Mouse (Mus musculus): Measurements from ENCODE around the gene Zbtb3. TPM values are rescaled to one million over a fixed set of nuclear protein-coding genes. Genes with fewer than 3 reads are reported as not detected.

The Zbtb3 gene
- polyA plus RNA-seq, 1 experiment from 2014 or later: 3.5 TPM

GRCm38 (mm10) chr19:8842961-8843360 is 40.6 kb downstream of the Zbtb3 start:
- Histone ChIP-seq H3K36me3 (peaks cover 32% of the 10 kb centered on the region), H3K9me3 (replicated peaks) (no peaks in the 10 kb centered on the region), H3K27me3 (no peaks in the 10 kb centered on the region), H3K4me2 (no peak overlapping the region), H3K4me1 (replicated peaks) (peaks cover 31% of the 10 kb centered on the region), H3K4me3 (no peak overlapping the region), H3K9ac (no peak overlapping the region), H3K27ac (no peak overlapping the region)
- WGBS: 82% methylated on average over 6 of the region's 6 CpGs
- ATAC-seq (replicated peaks; ENCODE audit: insufficient number of reproducible peaks, insufficient read depth, low FRiP score, low read depth): no peak

- no peaks in the 10 kb centered on the region for H3K27me3 ChIP-seq
- H3K4me3 ChIP-seq: no peak overlapping the region
- peaks cover 15% of the 10 kb centered on the region for H3K4me1 ChIP-seq (replicated peaks)
- ATAC-seq (replicated peaks; ENCODE audit: insufficient number of reproducible peaks, insufficient read depth, low FRiP score, low read depth): no peak
- peaks cover 37% of the 10 kb centered on the region for H3K36me3 ChIP-seq
- 56% methylated on average over 5 of the region's 5 CpGs for WGBS
- H3K27ac ChIP-seq: no peak overlapping the region
- no peak overlapping the region for H3K4me2 ChIP-seq
- no peaks in the 10 kb centered on the region for H3K9me3 ChIP-seq (replicated peaks)
- H3K9ac ChIP-seq: no peak overlapping the region
These were observed 42.2 kb downstream of the Zbtb3 start for GRCm38 (mm10) chr19:8844371-8845129.

GRCm38 (mm10) chr19:8848356-8848755 is 46.0 kb downstream of the Zbtb3 start:
- Histone ChIP-seq H3K9ac (no peak overlapping the region), H3K27me3 (no peaks in the 10 kb centered on the region), H3K27ac (no peak overlapping the region), H3K4me3 (no peak overlapping the region), H3K9me3 (replicated peaks) (no peaks in the 10 kb centered on the region), H3K36me3 (peaks cover 27% of the 10 kb centered on the region), H3K4me1 (replicated peaks) (peaks cover 13% of the 10 kb centered on the region), H3K4me2 (no peak overlapping the region)
- no peak for ATAC-seq (replicated peaks; ENCODE audit: insufficient number of reproducible peaks, insufficient read depth, low FRiP score, low read depth)
- 72% methylated on average over 5 of the region's 5 CpGs for WGBS

GRCm38 (mm10) chr19:8850402-8850901 is 48.1 kb downstream of the Zbtb3 start, which contains the start of gene Lrrn4cl:
Gene Lrrn4cl, plus strand, starts transcription at chr19:8850768.
- Histone ChIP-seq H3K27me3 (no peaks in the 10 kb centered on the region), H3K4me1 (replicated peaks) (peaks cover 13% of the 10 kb centered on the region), H3K36me3 (peaks cover 27% of the 10 kb centered on the region), H3K27ac (peak within 1 kb of the TSS; percentile 53), H3K9me3 (replicated peaks) (no peaks in the 10 kb centered on the region), H3K4me2 (peak within 1 kb of the TSS; percentile 28; the same call in 1 of the 2 replicates), H3K9ac (0 out of 2 replicates have a peak within 1 kb of the TSS, but pooled peaks have one; percentile 7), H3K4me3 (no peak within 1 kb of the TSS)
- peak; percentile 60; the same call in 1 of the 2 replicates for ATAC-seq (replicated peaks; ENCODE audit: insufficient number of reproducible peaks, insufficient read depth, low FRiP score, low read depth)
- WGBS: 21% methylated on average over 7 of the region's 7 CpGs

- no peaks in the 10 kb centered on the region for H3K27me3 ChIP-seq
- no peak overlapping the region for H3K4me2 ChIP-seq
- H3K27ac ChIP-seq: no peak overlapping the region
- H3K9ac ChIP-seq: no peak overlapping the region
- H3K4me3 ChIP-seq: no peak overlapping the region
- ATAC-seq (replicated peaks; ENCODE audit: insufficient number of reproducible peaks, insufficient read depth, low FRiP score, low read depth): no peak
- 48% methylated on average over 7 of the region's 7 CpGs for WGBS
- no peaks in the 10 kb centered on the region for H3K9me3 ChIP-seq (replicated peaks)
- H3K36me3 ChIP-seq: peaks cover 17% of the 10 kb centered on the region
- H3K4me1 ChIP-seq (replicated peaks): peaks cover 13% of the 10 kb centered on the region
These were observed 49.3 kb downstream of the Zbtb3 start for GRCm38 (mm10) chr19:8851639-8852038.

GRCm38 (mm10) chr19:8852236-8852928 is 50.0 kb downstream of the Zbtb3 start:
- WGBS: 51% methylated on average over 10 of the region's 10 CpGs
- H3K27ac ChIP-seq: no peak overlapping the region
- no peak for ATAC-seq (replicated peaks; ENCODE audit: insufficient number of reproducible peaks, insufficient read depth, low FRiP score, low read depth)

GRCm38 (mm10) chr19:8853117-8853516 is 50.8 kb downstream of the Zbtb3 start:
- no peak overlapping the region for H3K4me3 ChIP-seq
- ATAC-seq (replicated peaks; ENCODE audit: insufficient number of reproducible peaks, insufficient read depth, low FRiP score, low read depth): no peak
- no peak overlapping the region for H3K4me2 ChIP-seq
- H3K27me3 ChIP-seq: no peaks in the 10 kb centered on the region
- no peak overlapping the region for H3K27ac ChIP-seq
- H3K9me3 ChIP-seq (replicated peaks): no peaks in the 10 kb centered on the region
- H3K9ac ChIP-seq: no peak overlapping the region
- 75% methylated on average over 3 of the region's 3 CpGs for WGBS
- H3K36me3 ChIP-seq: peaks cover 5% of the 10 kb centered on the region; the same call in 1 of the 2 replicates
- peaks cover 13% of the 10 kb centered on the region for H3K4me1 ChIP-seq (replicated peaks)

More at GRCm38 (mm10) chr19:8852236-8852928, 50.0 kb downstream of the Zbtb3 start:
- Histone ChIP-seq H3K9ac (no peak overlapping the region), H3K4me3 (no peak overlapping the region), H3K9me3 (replicated peaks) (no peaks in the 10 kb centered on the region), H3K27me3 (no peaks in the 10 kb centered on the region), H3K4me2 (no peak overlapping the region), H3K36me3 (peaks cover 9% of the 10 kb centered on the region), H3K4me1 (replicated peaks) (peaks cover 13% of the 10 kb centered on the region)

Other genes with a start within 250 kb of the Zbtb3 start
- gene Slc22a8, start 211.3 kb upstream of the Zbtb3 start, polyA plus RNA-seq (2015; fragmentation: Nextera tagmentation; extraction: Ambion mirVana): 0.08 and 0.10 TPM in 2 replicates
- gene Slc22a6, start 184.5 kb upstream of the Zbtb3 start, polyA plus RNA-seq (2015; fragmentation: Nextera tagmentation; extraction: Ambion mirVana): not detected in 2 replicates
- 0.05 and 0.24 TPM in 2 replicates for gene Chrm1, start 138.8 kb upstream of the Zbtb3 start, polyA plus RNA-seq (2015; fragmentation: Nextera tagmentation; extraction: Ambion mirVana)
- gene Slc3a2, start 79.2 kb upstream of the Zbtb3 start, polyA plus RNA-seq (2015; fragmentation: Nextera tagmentation; extraction: Ambion mirVana): 59.4 and 71.5 TPM in 2 replicates
- gene Wdr74, start 66.7 kb upstream of the Zbtb3 start, polyA plus RNA-seq (2015; fragmentation: Nextera tagmentation; extraction: Ambion mirVana): 42.8 and 59.3 TPM in 2 replicates
- 0.69 and 1.9 TPM in 2 replicates for gene 1700092M07Rik, start 61.8 kb upstream of the Zbtb3 start, polyA plus RNA-seq (2015; fragmentation: Nextera tagmentation; extraction: Ambion mirVana)
- 81.0 and 92.0 TPM in 2 replicates for gene Stx5a, start 61.1 kb upstream of the Zbtb3 start, polyA plus RNA-seq (2015; fragmentation: Nextera tagmentation; extraction: Ambion mirVana)
- gene Nxf1, start 45.5 kb upstream of the Zbtb3 start, polyA plus RNA-seq (2015; fragmentation: Nextera tagmentation; extraction: Ambion mirVana): 100 and 132 TPM in 2 replicates
- gene Tmem223, start 31.6 kb upstream of the Zbtb3 start, polyA plus RNA-seq (2015; fragmentation: Nextera tagmentation; extraction: Ambion mirVana): 154 and 157 TPM in 2 replicates
- gene Tmem179b, start 28.1 kb upstream of the Zbtb3 start, polyA plus RNA-seq (2015; fragmentation: Nextera tagmentation; extraction: Ambion mirVana): 47.6 and 60.3 TPM in 2 replicates
- gene Taf6l, start 16.1 kb upstream of the Zbtb3 start, polyA plus RNA-seq (2015; fragmentation: Nextera tagmentation; extraction: Ambion mirVana): 15.4 and 18.8 TPM in 2 replicates
- gene Polr2g, start 4.0 kb upstream of the Zbtb3 start, polyA plus RNA-seq (2015; fragmentation: Nextera tagmentation; extraction: Ambion mirVana): 118 and 126 TPM in 2 replicates
- gene Ttc9c, start 16.8 kb downstream of the Zbtb3 start, polyA plus RNA-seq (2015; fragmentation: Nextera tagmentation; extraction: Ambion mirVana): 30.9 and 36.2 TPM in 2 replicates
- 2.6 and 3.1 TPM in 2 replicates for gene Hnrnpul2, start 17.5 kb downstream of the Zbtb3 start, polyA plus RNA-seq (2015; fragmentation: Nextera tagmentation; extraction: Ambion mirVana)
- gene AC129217.1, start 27.2 kb downstream of the Zbtb3 start, polyA plus RNA-seq (2015; fragmentation: Nextera tagmentation; extraction: Ambion mirVana): 0.36 TPM in 1 of 2 replicates, not detected in the other
- gene Bscl2, start 34.9 kb downstream of the Zbtb3 start, polyA plus RNA-seq (2015; fragmentation: Nextera tagmentation; extraction: Ambion mirVana): 36.4 and 47.0 TPM in 2 replicates
- gene Gng3, start 36.6 kb downstream of the Zbtb3 start, polyA plus RNA-seq (2015; fragmentation: Nextera tagmentation; extraction: Ambion mirVana): 1.3 and 5.0 TPM in 2 replicates
- 1.8 and 2.4 TPM in 2 replicates for gene Lrrn4cl, start 48.2 kb downstream of the Zbtb3 start, polyA plus RNA-seq (2015; fragmentation: Nextera tagmentation; extraction: Ambion mirVana)
- 120 and 127 TPM in 2 replicates for gene Ubxn1, start 68.9 kb downstream of the Zbtb3 start, polyA plus RNA-seq (2015; fragmentation: Nextera tagmentation; extraction: Ambion mirVana)
- 54.8 and 63.4 TPM in 2 replicates for gene Uqcc3, start 78.4 kb downstream of the Zbtb3 start, polyA plus RNA-seq (2015; fragmentation: Nextera tagmentation; extraction: Ambion mirVana)
- gene Lbhd1, start 81.2 kb downstream of the Zbtb3 start, polyA plus RNA-seq (2015; fragmentation: Nextera tagmentation; extraction: Ambion mirVana): 35.8 and 44.8 TPM in 2 replicates
- gene Gm49403, start 81.4 kb downstream of the Zbtb3 start, polyA plus RNA-seq (2015; fragmentation: Nextera tagmentation; extraction: Ambion mirVana): not detected in 2 replicates
- gene 1810009A15Rik, start 86.3 kb downstream of the Zbtb3 start, polyA plus RNA-seq (2015; fragmentation: Nextera tagmentation; extraction: Ambion mirVana): 44.7 and 51.9 TPM in 2 replicates
- gene Gm49416, start 86.4 kb downstream of the Zbtb3 start, polyA plus RNA-seq (2015; fragmentation: Nextera tagmentation; extraction: Ambion mirVana): not detected in 2 replicates
- gene Ints5, start 90.5 kb downstream of the Zbtb3 start, polyA plus RNA-seq (2015; fragmentation: Nextera tagmentation; extraction: Ambion mirVana): 21.2 and 29.4 TPM in 2 replicates
- 50.0 and 67.9 TPM in 2 replicates for gene Ganab, start 95.5 kb downstream of the Zbtb3 start, polyA plus RNA-seq (2015; fragmentation: Nextera tagmentation; extraction: Ambion mirVana)
- 33.3 and 38.1 TPM in 2 replicates for gene B3gat3, start 117.8 kb downstream of the Zbtb3 start, polyA plus RNA-seq (2015; fragmentation: Nextera tagmentation; extraction: Ambion mirVana)
- 1.9 and 2.3 TPM in 2 replicates for gene Rom1, start 126.8 kb downstream of the Zbtb3 start, polyA plus RNA-seq (2015; fragmentation: Nextera tagmentation; extraction: Ambion mirVana)
- 12.7 and 21.9 TPM in 2 replicates for gene Eml3, start 127.0 kb downstream of the Zbtb3 start, polyA plus RNA-seq (2015; fragmentation: Nextera tagmentation; extraction: Ambion mirVana)
- gene Mta2, start 139.3 kb downstream of the Zbtb3 start, polyA plus RNA-seq (2015; fragmentation: Nextera tagmentation; extraction: Ambion mirVana): 74.2 and 99.5 TPM in 2 replicates
- gene Tut1, start 151.3 kb downstream of the Zbtb3 start, polyA plus RNA-seq (2015; fragmentation: Nextera tagmentation; extraction: Ambion mirVana): 13.7 and 19.4 TPM in 2 replicates
- 216 and 256 TPM in 2 replicates for gene Eef1g, start 164.5 kb downstream of the Zbtb3 start, polyA plus RNA-seq (2015; fragmentation: Nextera tagmentation; extraction: Ambion mirVana)
- 31.4 and 38.4 TPM in 2 replicates for gene Ahnak, start 186.7 kb downstream of the Zbtb3 start, polyA plus RNA-seq (2015; fragmentation: Nextera tagmentation; extraction: Ambion mirVana)

Data from heart, embryonic 15.5 days (tissue).